Mouse (Mus musculus) adrenal gland, adult (tissue): ENCODE results near the gene Telo2.
"Not testable (repeated sequence)": the region's sequence is repeated elsewhere in the genome, so short reads cannot be mapped to it uniquely, and the experiment has no call there.

Experiments used
- DNase-seq, 2 experiments: peaks; one replicate each; pipeline ENCODE4 v3.0.0; 2022 to 2023; ENCODE audit warnings: low spot score in 1 of 2; ENCODE audit not compliant: inconsistent age in 2 of 2

Gene Telo2

GRCm38 (mm10) chr17:25115664-25116432 is at the start of gene Telo2:
Telo2 (minus strand) TSS chr17:25115967.
- DNase-seq: peak; percentile 94 to 97

GRCm38 (mm10) chr17:25164770-25165169 is 49.0 kb upstream of the Telo2 start:
- no peak for DNase-seq

- no peak for DNase-seq
These were observed 47.6 kb upstream of the Telo2 start for GRCm38 (mm10) chr17:25163387-25163786.

GRCm38 (mm10) chr17:25162161-25162560 is 46.4 kb upstream of the Telo2 start, which contains the start of gene Ccdc154:
Ccdc154 (plus strand) TSS chr17:25162461.
- DNase-seq: no peak

- no peak for DNase-seq
These were observed 24.2 kb upstream of the Telo2 start for GRCm38 (mm10) chr17:25139960-25140359.

GRCm38 (mm10) chr17:25138803-25139202 is 23.0 kb upstream of the Telo2 start:
- no peak for DNase-seq

GRCm38 (mm10) chr17:25135622-25136021 is 19.9 kb upstream of the Telo2 start:
- DNase-seq: no peak

GRCm38 (mm10) chr17:25133275-25133698 is 17.5 kb upstream of the Telo2 start, which contains the start of gene Clcn7:
Clcn7 (plus strand) TSS chr17:25133391.
- DNase-seq: peak; percentile 94 to 98

- DNase-seq: no peak
These were observed 14.3 kb upstream of the Telo2 start for GRCm38 (mm10) chr17:25130060-25130459.

- DNase-seq: peak; percentile 38 to 64
These were observed 11.9 kb upstream of the Telo2 start for GRCm38 (mm10) chr17:25127681-25128080.

GRCm38 (mm10) chr17:25127079-25127478 is 11.3 kb upstream of the Telo2 start:
- DNase-seq: peak; percentile 55 to 80

GRCm38 (mm10) chr17:25125442-25126060 is 9.8 kb upstream of the Telo2 start:
- DNase-seq: not testable (repeated sequence)

- DNase-seq: peak in 1 of 2 experiments; percentile 37
These were observed 8.2 kb upstream of the Telo2 start for GRCm38 (mm10) chr17:25123979-25124378.

- no peak for DNase-seq
These were observed 4.6 kb upstream of the Telo2 start, which contains the start of gene Ptx4 for GRCm38 (mm10) chr17:25120406-25120805. Ptx4 (plus strand) TSS chr17:25120760.

- DNase-seq: peak; percentile 61 to 85
These were observed 1.5 kb upstream of the Telo2 start for GRCm38 (mm10) chr17:25117263-25117662.

- no peak for DNase-seq
These were observed 690 bp downstream of the Telo2 start for GRCm38 (mm10) chr17:25114908-25115645.

GRCm38 (mm10) chr17:25112423-25112810 is 3.4 kb downstream of the Telo2 start:
- no peak for DNase-seq

GRCm38 (mm10) chr17:25111739-25112422 is 3.9 kb downstream of the Telo2 start:
- DNase-seq: peak; percentile 46 to 71

GRCm38 (mm10) chr17:25111220-25111619 is 4.5 kb downstream of the Telo2 start:
- DNase-seq: no peak

- no peak for DNase-seq
These were observed 5.2 kb downstream of the Telo2 start for GRCm38 (mm10) chr17:25110590-25110989.

GRCm38 (mm10) chr17:25109578-25109977 is 6.2 kb downstream of the Telo2 start:
- peak; percentile 41 to 70 for DNase-seq
